10 mouse cellular contexts compared by ENCODE assay signal in genomic region chr12:117842676-117843075, GRCm38 (mm10). TPM values are rescaled to one million over a fixed set of nuclear protein-coding genes. Genes with fewer than 3 reads are reported as not detected.
DNase-seq lines count a peak whose midpoint lies in the region; ATAC-seq and TF ChIP-seq lines count a peak whose summit lies in the region.
"Had no signal": no experiment of that assay in that cellular context is flagged by ENCODE, and none has a peak within 500 bp of the region (broad histone marks: within the 10 kb centered on the region; RNA-seq: fewer than 3 reads in every experiment).

No protein-coding gene starts in this region.

- no peak for TF ChIP-seq CTCF in stomach, postnatal 0 days (IDR thresholded peaks at IDR 0.05; ENCODE audit: low read depth)

- H3K4me1 ChIP-seq in heart, embryonic 15.5 days (replicated peaks): peaks cover 9% of the 10 kb centered on the region
- H3K4me1 ChIP-seq in stomach, embryonic 14.5 days (ENCODE audit: control insufficient read depth, insufficient read depth, low read length): 0 out of 2 replicates have a peak, but pooled peaks cover 3% of the 10 kb centered on the region
- H3K4me1 ChIP-seq in stomach, postnatal 0 days (replicated peaks; ENCODE audit: control insufficient read depth, insufficient read depth): no peaks in the 10 kb centered on the region; the same call in 1 of the 2 replicates
- peaks cover 20% of the 10 kb centered on the region for H3K4me1 ChIP-seq in liver, embryonic 13.5 days (replicated peaks)

- no peak for ATAC-seq in heart, embryonic 15.5 days (replicated peaks; ENCODE audit: insufficient number of reproducible peaks, insufficient read depth, low FRiP score, low read depth)
- ATAC-seq in stomach, embryonic 14.5 days (ENCODE audit: insufficient number of reproducible peaks, insufficient read depth, low FRiP score, low read depth): no peak
- ATAC-seq in stomach, postnatal 0 days (ENCODE audit: low FRiP score, low TSS enrichment): no peak
- no peak for ATAC-seq in liver, embryonic 13.5 days (ENCODE audit: low read depth)

- no peak overlapping the region for H3K9ac ChIP-seq in heart, embryonic 15.5 days
- no peak overlapping the region for H3K9ac ChIP-seq in stomach, embryonic 14.5 days (replicated peaks; ENCODE audit: low read depth, low read length)
- no peak overlapping the region for H3K9ac ChIP-seq in stomach, postnatal 0 days (ENCODE audit: low read length)
- H3K9ac ChIP-seq in liver, embryonic 13.5 days: no peak overlapping the region

- 78% methylated on average over 1 of the region's 1 CpGs for WGBS in heart, embryonic 15.5 days
- 84% methylated on average over 1 of the region's 1 CpGs for WGBS in stomach, embryonic 14.5 days
- 67% methylated on average over 1 of the region's 1 CpGs for WGBS in stomach, postnatal 0 days
- WGBS in liver, embryonic 13.5 days (ENCODE audit: insufficient replicate concordance): 49% methylated on average over 1 of the region's 1 CpGs

- H3K4me2 ChIP-seq in heart, embryonic 15.5 days: peak overlapping the region; percentile 90; the same call in 1 of the 2 replicates
- peak overlapping the region; percentile 75; the same call in 1 of the 2 replicates for H3K4me2 ChIP-seq in stomach, embryonic 14.5 days (replicated peaks; ENCODE audit: low read depth, low read length)
- no peak overlapping the region for H3K4me2 ChIP-seq in stomach, postnatal 0 days (replicated peaks; ENCODE audit: low read depth)
- peak overlapping the region; percentile 92 for H3K4me2 ChIP-seq in liver, embryonic 13.5 days

- no peaks in the 10 kb centered on the region for H3K9me3 ChIP-seq in heart, embryonic 15.5 days (replicated peaks)
- H3K9me3 ChIP-seq in stomach, embryonic 14.5 days (ENCODE audit: control insufficient read depth, low read depth, low read length): no peaks in the 10 kb centered on the region
- no peaks in the 10 kb centered on the region for H3K9me3 ChIP-seq in stomach, postnatal 0 days (ENCODE audit: control insufficient read depth, low read length)
- H3K9me3 ChIP-seq in liver, embryonic 13.5 days (replicated peaks): no peaks in the 10 kb centered on the region
- H3K9me3 ChIP-seq: megakaryocyte, embryonic 14.5 days; neural tube, embryonic 12.5 days had no signal

- H3K27me3 ChIP-seq in heart, embryonic 15.5 days: no peaks in the 10 kb centered on the region
- no peaks in the 10 kb centered on the region for H3K27me3 ChIP-seq in stomach, embryonic 14.5 days (ENCODE audit: control insufficient read depth, insufficient read depth, low read length)
- no peaks in the 10 kb centered on the region for H3K27me3 ChIP-seq in stomach, postnatal 0 days (ENCODE audit: control insufficient read depth, insufficient read depth, low read length)
- H3K27me3 ChIP-seq in liver, embryonic 13.5 days: no peaks in the 10 kb centered on the region

- no peak for TF ChIP-seq EP300 in stomach, postnatal 0 days (optimal IDR thresholded peaks at IDR 0.05)

- H3K4me3 ChIP-seq in heart, embryonic 15.5 days: no peak overlapping the region
- 0 out of 2 replicates have a peak overlapping the region, but pooled peaks have one; percentile 80 for H3K4me3 ChIP-seq in stomach, embryonic 14.5 days (ENCODE audit: low read depth, low read length)
- no peak overlapping the region for H3K4me3 ChIP-seq in stomach, postnatal 0 days (ENCODE audit: low read depth, low read length)
- no peak overlapping the region for H3K4me3 ChIP-seq in liver, embryonic 13.5 days (replicated peaks)

- H3K27ac ChIP-seq in heart, embryonic 15.5 days: no peak overlapping the region
- no peak overlapping the region for H3K27ac ChIP-seq in stomach, embryonic 14.5 days (ENCODE audit: low read length)
- H3K27ac ChIP-seq in stomach, postnatal 0 days (replicated peaks): no peak overlapping the region
- H3K27ac ChIP-seq in liver, embryonic 13.5 days: no peak overlapping the region
- H3K27ac ChIP-seq: neural tube, embryonic 12.5 days had no signal

- DNase-seq in heart, postnatal 36 days: no peak
- DNase-seq in stomach, postnatal 0 days (ENCODE audit: low spot score): no peak
- DNase-seq in liver, embryonic 13.5 days: no peak
- DNase-seq in gastrocnemius, postnatal 10 days: no peak
- no peak for DNase-seq in neural tube, embryonic 10.5 days (ENCODE audit: extremely low spot score, low spot score)
- DNase-seq in adrenal gland, postnatal 4 days (ENCODE audit: low spot score in 2 of 2): no peak

- intact Hi-C loops in heart, postnatal 36 days (cut with DNase I): no loop called here

- no peaks in the 10 kb centered on the region for H3K36me3 ChIP-seq in heart, embryonic 15.5 days
- no peaks in the 10 kb centered on the region for H3K36me3 ChIP-seq in stomach, embryonic 14.5 days (ENCODE audit: control insufficient read depth, insufficient read depth, low read length)
- H3K36me3 ChIP-seq in stomach, postnatal 0 days (ENCODE audit: control insufficient read depth, insufficient read depth, low read length): no peaks in the 10 kb centered on the region
- H3K36me3 ChIP-seq in liver, embryonic 13.5 days: no peaks in the 10 kb centered on the region
- H3K36me3 ChIP-seq: neural tube, embryonic 12.5 days had no signal

RNA-seq across cellular contexts. Expression of gene Cdca7l, which starts 38.6 kb away (rescaled TPM):
- polyA plus RNA-seq in heart, embryonic 15.5 days (2015; fragmentation: Nextera tagmentation; extraction: Ambion mirVana): 10.0 and 19.0 TPM in 2 replicates
- under 1 TPM; 0.17 to 0.30 TPM for total RNA-seq in heart, postnatal 36 days (2021)
- polyA plus RNA-seq in stomach, embryonic 14.5 days (2014; fragmentation: Nextera tagmentation; extraction: Ambion mirVana): 49.0 and 51.1 TPM in 2 replicates
- polyA plus RNA-seq in stomach, postnatal 0 days (2015; fragmentation: Nextera tagmentation; extraction: Ambion mirVana): 15.1 and 15.7 TPM in 2 replicates
- 25.0 and 30.5 TPM in 2 replicates for polyA plus RNA-seq in liver, embryonic 13.5 days (2015; fragmentation: Nextera tagmentation; extraction: Ambion mirVana)
- 1 to 10 TPM; 3.0 to 3.4 TPM for total RNA-seq in gastrocnemius, postnatal 10 days (2021)
- 10 to 100 TPM; 20.2 to 21.8 TPM for total RNA-seq in adrenal gland, postnatal 4 days (2021)
